Mouse (Mus musculus) lung, postnatal 36 days (tissue): ENCODE measurements around the gene Fam45a.

Source experiments
- DNase-seq: peaks from one replicate; pipeline ENCODE4 v3.0.0; 2022; ENCODE audit warnings: mixed read lengths

Gene Fam45a

GRCm38 (mm10) chr19:60811098-60812035, at the start of gene Fam45a:
Gene Fam45a, plus strand, starts transcription at chr19:60811585.
- DNase-seq = peak; percentile 96

DNA sequence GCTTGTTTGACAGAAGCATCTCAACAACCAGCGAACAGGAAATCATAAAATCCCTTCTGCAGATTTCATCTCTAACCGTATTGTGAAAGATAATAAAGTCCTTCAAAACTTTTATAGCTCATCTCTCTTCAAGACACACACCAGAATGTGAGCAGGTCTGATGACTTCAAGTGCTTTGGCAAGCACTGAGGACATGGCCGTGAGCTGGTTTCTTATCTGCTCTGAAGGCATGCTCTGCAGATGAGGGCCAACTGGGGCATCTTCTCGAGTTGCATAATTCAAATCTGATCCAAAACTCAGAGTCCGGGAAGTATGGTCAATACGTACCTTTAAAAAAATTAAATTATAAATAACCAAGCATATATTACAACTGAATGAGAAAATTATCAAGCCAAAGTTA, 38.0 kb upstream of the Fam45a start:
- DNase-seq = no peak

GRCm38 (mm10) chr19:60782034-60782433, 29.4 kb upstream of the Fam45a start:
- DNase-seq = no peak

DNA sequence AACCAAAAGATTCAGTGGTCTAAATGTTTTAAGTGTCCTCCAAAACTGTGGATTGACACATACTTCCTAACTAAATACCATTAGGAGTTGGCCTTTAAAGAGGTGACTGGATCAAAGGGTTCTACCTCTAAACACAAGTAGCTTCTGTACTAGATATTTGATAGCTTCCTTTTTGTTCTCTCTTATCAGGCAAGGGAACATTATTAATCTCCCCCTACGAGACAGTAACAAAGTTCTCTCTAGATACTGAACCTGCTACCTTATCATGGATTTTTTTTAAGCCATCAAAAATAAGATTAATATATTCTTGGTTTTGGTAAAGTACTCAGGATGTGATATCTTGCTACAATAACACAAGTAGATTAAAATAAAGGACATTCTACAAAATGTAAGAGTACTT, 26.7 kb upstream of the Fam45a start:
- no peak for DNase-seq

DNA sequence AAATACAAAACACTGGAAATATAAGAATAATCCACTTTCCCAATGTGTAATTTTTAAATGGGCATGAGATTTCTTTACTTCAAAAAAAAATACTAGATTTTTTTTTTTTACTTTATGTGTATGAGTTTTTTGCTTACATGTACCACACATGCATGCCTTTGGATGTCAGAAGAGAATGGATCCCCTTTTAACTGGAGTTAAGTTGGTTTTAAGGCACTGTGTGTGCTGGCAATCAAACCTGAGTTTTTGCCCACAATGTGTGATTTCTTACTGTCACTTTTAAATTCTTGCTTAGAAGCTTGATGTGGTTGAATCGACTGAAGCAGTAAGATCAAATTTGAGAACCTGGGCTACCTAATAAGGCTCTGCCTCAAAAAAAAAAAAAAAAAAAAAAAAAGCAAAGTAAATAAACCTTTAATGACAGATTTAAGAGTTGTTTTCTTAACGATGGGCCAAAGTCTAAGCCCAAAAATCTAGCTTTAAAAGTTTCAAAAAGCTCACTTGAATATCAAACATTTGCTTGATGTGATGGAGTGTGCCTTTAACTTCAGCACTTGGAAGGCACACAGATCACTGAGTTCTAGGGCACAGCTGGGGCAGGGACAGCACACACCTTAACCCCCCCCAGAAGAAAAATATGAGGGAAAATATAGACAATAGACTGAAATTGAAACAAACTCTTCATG, 23.8 kb upstream of the Fam45a start:
- no peak for DNase-seq

DNA sequence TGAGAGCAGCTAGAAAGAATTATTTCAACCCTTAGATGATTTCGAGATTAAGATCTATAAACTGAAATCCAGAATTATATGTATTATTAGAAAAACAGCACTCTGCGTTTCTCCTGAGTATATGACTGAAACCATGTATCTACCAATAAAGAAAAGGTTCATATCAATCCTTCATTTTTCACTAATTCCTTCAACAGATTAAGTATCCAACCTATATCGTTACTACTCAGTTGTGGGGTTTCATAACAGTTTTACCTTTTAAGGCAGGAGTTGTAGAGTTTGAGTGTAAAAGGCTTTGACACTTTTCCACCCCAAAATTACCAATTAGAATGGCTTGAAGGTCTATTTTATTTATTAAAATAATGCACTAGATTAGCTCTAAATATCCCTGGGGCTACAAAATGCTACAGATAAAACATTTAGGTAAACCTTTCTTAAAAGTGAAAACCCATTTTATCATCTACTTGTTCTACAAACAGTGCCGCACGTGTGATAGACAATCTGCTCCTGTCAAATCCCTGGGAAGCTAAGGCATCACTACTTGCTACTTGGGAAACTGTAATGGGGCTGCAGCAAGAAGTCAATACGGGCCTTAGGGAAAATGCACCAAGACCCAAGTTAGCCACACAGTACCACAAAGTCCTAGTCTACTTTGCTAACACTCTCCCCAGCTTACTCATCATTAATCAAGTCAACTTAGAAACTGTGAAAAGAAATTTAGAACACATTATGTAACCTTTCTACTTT, 23.0 kb upstream of the Fam45a start:
- DNase-seq = no peak

GRCm38 (mm10) chr19:60789452-60789851, 21.9 kb upstream of the Fam45a start:
- no peak for DNase-seq

- DNase-seq = peak; percentile 51
Observed at GRCm38 (mm10) chr19:60789919-60790506, 21.4 kb upstream of the Fam45a start.

DNA sequence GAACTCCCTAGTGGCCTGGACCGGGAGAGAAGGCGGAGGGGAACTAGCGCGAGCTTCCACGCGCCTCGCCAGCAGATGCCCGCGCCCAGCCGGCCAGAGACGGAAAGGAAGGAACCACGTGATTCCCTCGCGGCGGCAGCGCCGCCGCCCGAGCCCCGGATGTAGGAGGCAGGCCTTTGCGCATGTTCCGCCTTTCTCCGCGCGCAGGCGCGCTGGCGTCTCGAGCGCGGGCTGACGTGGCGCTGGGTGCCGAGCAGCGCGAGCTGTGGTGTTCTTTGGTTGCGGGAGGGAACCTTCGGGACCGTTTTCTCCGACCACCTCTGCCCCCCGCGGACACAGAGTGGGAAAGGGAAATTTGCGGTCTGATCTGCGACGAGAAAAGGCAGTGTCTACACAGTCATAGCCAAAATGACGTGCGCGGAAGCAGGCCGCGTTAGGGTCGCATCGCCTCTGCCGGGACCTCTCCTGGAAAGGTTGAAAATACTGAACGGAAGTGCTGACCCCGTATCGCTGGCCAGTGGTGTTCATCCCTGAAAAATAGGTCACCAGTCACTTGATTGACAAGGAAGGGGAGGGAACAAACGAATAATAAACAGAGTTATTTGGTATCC, 20.7 kb upstream of the Fam45a start, which contains the start of gene Eif3a:
TSS of gene Eif3a (minus strand) at position 108 of the 611 bp plus-strand sequence.
- peak; percentile 95 for DNase-seq

GRCm38 (mm10) chr19:60791164-60791563, 20.2 kb upstream of the Fam45a start:
- DNase-seq = no peak

DNA sequence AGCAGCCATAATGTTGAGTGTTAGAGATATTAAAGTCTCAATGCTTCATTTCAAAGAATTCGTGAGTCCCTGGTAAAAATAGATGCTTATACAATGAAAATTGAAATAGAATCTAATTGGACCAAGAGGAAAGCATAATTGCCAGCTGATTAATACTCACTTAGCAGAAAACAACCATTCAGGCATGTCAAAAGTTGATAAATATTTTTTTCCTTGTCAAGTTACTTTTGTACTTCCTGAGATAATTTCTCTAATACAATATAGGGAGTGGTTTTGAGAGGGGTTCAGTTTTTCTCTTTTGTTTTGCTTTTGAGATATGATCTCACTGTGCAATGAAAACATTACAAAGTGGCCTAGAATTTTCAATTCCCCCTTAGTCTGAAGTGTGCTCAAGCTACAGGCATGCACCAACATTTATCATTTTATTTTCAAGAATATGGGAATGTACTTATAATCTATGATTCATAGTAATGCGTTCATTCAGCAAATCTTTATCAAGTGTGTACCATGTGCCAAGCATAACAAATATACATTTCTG, 18.1 kb upstream of the Fam45a start:
- DNase-seq = no peak

GRCm38 (mm10) chr19:60795244-60795643, 16.1 kb upstream of the Fam45a start:
- DNase-seq = peak; percentile 76

DNA sequence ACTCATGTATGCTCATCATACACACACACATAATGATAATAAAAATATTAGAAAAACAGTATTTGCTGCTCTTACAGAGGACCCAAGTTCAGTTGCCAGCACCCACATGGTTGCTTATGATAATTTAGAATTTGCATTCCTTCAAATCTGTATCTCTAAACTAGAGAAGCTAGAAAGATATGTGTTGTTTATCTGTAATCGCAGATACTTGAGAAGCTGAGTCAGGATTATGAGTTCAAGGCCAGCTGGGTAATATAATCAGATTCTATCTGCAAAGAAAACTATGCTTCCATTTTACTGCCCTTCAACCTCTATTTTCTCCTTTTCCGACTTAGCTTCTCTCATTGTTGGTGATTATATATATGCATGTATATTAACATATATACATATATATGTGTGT, 14.0 kb upstream of the Fam45a start:
- no peak for DNase-seq

DNA sequence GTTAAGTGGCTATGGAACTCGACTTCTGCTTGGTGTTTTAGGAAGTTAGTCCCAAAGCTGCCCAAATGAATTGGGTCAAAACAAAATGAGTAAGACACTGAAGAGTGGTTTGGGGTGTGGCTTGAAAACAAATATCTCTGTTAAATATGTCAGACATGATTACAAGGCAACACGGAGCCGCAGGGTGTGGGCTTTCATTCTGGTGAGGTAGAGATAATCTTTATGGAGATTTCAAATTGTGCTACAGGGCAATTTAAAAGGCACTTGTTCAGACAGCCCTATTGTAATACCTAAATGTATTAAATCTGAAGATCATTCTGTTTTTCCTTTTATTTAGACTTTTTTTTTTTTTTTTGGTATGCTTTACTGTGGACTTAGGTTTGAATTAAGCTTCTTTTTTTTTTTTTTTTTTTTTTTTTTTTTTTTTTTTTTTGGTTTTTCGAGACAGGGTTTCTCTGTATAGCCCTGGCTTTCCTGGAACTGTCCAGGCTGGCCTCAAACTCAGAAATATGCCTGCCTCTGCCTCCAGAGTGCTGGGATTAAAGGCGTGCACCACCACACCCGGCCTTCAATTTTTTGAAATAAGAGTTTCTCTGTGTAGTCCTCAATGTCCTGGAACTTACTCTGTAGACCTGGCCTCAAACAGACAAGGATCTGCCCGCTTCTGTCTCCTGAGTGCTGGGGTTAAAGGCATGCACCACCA, 11.4 kb upstream of the Fam45a start:
- DNase-seq = no peak

DNA sequence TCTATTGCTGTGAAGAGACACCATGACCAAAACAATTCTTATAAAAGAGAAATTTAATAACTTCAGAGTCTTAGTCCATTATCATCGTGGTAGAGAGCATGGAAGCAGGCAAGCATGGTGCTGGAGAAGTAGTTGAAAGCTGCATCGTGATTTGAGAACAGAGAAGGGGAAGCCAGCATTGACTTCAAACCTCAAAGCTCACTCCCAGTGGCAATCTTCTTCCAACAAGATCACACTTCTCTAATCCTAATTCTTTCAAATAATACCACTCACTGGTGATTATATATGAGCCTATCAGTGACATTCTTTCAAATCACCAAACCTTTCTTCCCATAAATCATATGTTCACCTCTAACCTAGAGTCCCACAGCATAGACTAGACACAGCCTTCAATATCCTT, 6.5 kb upstream of the Fam45a start:
- DNase-seq = no peak

DNA sequence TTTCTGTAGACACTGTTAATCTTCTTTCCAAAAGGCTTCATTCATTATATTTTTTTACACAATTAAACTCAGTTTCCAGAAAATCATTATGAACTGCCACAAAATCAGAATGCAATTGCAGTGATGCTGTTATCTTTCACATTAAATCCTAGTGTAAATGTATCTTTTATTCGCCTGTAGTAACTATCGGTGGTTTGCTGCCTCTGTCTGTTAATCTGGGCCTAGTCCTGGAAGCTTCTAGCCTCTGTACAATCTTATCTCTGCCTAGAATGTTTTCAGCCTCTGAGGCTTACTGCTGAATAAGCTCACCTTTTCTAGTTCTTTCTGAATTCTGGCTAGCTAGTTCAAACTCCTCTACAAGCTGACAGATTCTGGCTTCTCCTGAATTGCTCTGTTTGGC, 1.5 kb upstream of the Fam45a start:
- DNase-seq = no peak

DNA sequence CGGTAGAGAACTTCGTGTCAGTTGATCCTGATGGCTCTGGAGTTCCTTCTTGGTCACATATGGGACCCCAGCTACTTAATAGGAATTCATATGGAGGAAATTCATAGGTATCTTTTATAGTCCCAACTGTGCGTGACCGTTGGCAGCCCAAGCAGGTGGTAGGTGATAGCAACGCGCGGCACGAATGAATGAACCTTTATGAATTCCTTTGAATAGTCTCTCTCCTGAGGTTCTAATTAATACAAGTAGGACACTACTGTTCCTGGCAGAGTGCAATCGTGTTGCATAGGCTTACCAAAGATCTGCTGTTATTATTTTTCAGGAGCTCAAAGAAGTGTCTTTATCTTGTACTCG, 628 bp downstream of the Fam45a start:
- DNase-seq = no peak

- no peak for DNase-seq
Observed at GRCm38 (mm10) chr19:60813133-60813532, 1.7 kb downstream of the Fam45a start.

DNA sequence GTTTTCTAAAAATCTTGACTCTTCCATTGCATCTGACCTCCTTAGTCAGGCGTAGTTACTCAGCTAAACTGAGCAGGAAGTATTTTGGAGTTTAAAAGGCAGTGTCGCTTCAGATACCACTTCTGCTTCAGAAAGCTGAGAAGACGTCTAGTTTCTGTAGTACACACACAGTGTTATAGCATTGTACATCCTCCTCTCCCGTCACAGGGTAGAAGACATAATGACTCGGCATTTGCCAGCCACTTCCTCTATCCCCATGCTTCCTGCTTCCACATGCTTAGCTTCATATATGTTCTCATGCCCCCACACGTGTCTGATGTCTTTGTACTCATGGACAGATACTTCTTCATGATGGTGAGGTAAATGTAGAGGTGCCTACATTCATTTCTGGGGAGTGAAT, 7.3 kb downstream of the Fam45a start:
- peak; percentile 7 for DNase-seq

- DNase-seq = peak; percentile 85
Observed at GRCm38 (mm10) chr19:60837747-60838146, 26.4 kb downstream of the Fam45a start.

GRCm38 (mm10) chr19:60843324-60843723, 31.9 kb downstream of the Fam45a start:
- no peak for DNase-seq

- DNase-seq = no peak
Observed at GRCm38 (mm10) chr19:60845731-60846130, 34.3 kb downstream of the Fam45a start.
